Mouse (Mus musculus) hindbrain, embryonic 11.5 days (tissue): Measurements from ENCODE around the gene Vasp. TPM values are rescaled to one million over a fixed set of nuclear protein-coding genes. Genes with fewer than 3 reads are reported as not detected.
A peak's percentile ranks its signal among the peaks of the same experiment; 100 is the strongest.
"Not testable (repeated sequence)": the region's sequence is repeated elsewhere in the genome, so short reads cannot be mapped to it uniquely, and the experiment has no call there.

Experiments used
- ATAC-seq: fragments of 200-750 bp; cut with Nextera tagmentation; 2 replicates; pipeline ENCODE4 v1.8.0; 2017; ENCODE audit warnings: mild to moderate bottlenecking, moderate TSS enrichment, moderate library complexity; ENCODE audit not compliant: low FRiP score
- DNase-seq: peaks from one replicate; pipeline ENCODE4 v3.0.0-alpha.2; 2015; ENCODE audit warnings: low spot score
- H3K27ac ChIP-seq: fragments of 300-500 bp; sonication (generic); 2 replicates; pipeline ENCODE4 v1.5.1; 2014; ENCODE audit warnings: mild to moderate bottlenecking, low read depth, low read length
- H3K27me3 ChIP-seq: fragments of 300-500 bp; sonication (generic); 2 replicates; pipeline ENCODE4 v1.6.1; 2014; ENCODE audit warnings: mild to moderate bottlenecking, low read length, moderate library complexity, mixed read lengths; ENCODE audit not compliant: control insufficient read depth, insufficient read depth
- H3K36me3 ChIP-seq: fragments of 300-500 bp; sonication (generic); 2 replicates; pipeline ENCODE4 v1.6.1; 2014; ENCODE audit warnings: mild to moderate bottlenecking, low read length, moderate library complexity, mixed read lengths; ENCODE audit not compliant: control insufficient read depth, insufficient read depth
- H3K4me1 ChIP-seq: fragments of 300-500 bp; sonication (generic); replicated peaks from 2 replicates; pipeline ENCODE4 v1.6.1; 2014; ENCODE audit warnings: low read length, mixed read lengths; ENCODE audit not compliant: control insufficient read depth, insufficient read depth
- H3K4me2 ChIP-seq: fragments of 300-500 bp; sonication (generic); replicated peaks from 2 replicates; pipeline ENCODE4 v1.6.1; 2014; ENCODE audit warnings: mild to moderate bottlenecking, low read depth, low read length
- H3K4me3 ChIP-seq: fragments of 300-500 bp; sonication (generic); 2 replicates; pipeline ENCODE4 v1.5.1; 2014; ENCODE audit warnings: low read depth, low read length
- H3K9ac ChIP-seq: fragments of 300-500 bp; sonication (generic); 2 replicates; pipeline ENCODE4 v1.6.1; 2014; ENCODE audit warnings: low read depth, low read length
- H3K9me3 ChIP-seq: fragments of 300-500 bp; sonication (generic); 2 replicates; pipeline ENCODE4 v1.6.1; 2016; ENCODE audit warnings: low read length; ENCODE audit not compliant: control insufficient read depth
- WGBS: fragments of 180-500 bp; shearing (Covaris S2); extraction: QIAGEN DNeasy Blood & Tissue Kit; methylation state at CpG from one replicate; pipeline ENCODE4 v1.1.7; 2014; 5-methylcytosine and 5-hydroxymethylcytosine counted together
- polyA plus RNA-seq: library from polyadenylated mRNA; unstranded; fragments of >200 nt; fragmentation: Nextera tagmentation; extraction: Ambion mirVana; gene quantifications from 2 replicates; pipeline ENCODE4 v1.2.1, GENCODE M21; 2014

The Vasp gene
- polyA plus RNA-seq, 1 experiment from 2014 or later: 29.2 TPM

DNA sequence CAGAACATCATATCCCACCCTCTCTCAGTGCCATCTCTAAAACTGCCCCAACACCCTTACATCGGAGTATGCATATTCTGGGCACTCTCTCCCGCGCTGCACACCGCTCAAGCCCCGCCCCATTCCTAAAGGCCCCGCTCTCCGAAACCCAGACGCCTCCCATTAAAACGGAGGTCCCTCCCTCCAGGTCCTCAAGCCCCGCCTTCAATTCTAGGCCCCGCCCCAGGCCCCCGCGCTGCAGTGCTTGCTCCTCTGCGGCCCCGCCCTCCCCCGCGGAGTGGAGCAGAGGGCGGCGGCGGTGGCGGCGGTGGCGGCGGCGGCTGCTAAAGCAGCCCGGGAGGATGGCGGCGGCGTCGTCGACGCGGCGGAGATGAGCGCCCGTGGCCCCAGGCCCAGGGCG is 10.8 kb upstream of the Vasp start, which contains the start of gene Rtn2:
Rtn2 (plus strand) TSS at position 240 of the 400 bp plus-strand sequence.
- peak; percentile 92 for DNase-seq
- no peaks in the 10 kb centered on the region; the same call in none of the 2 replicates for H3K4me1 ChIP-seq
- peak within 1 kb of the TSS; percentile 95 for H3K9ac ChIP-seq
- WGBS: under 1% methylated on average over 36 of the region's 37 CpGs
- no peaks in the 10 kb centered on the region for H3K9me3 ChIP-seq
- peak within 1 kb of the TSS; percentile 83 for H3K27ac ChIP-seq
- peak within 1 kb of the TSS; percentile 81 for H3K4me3 ChIP-seq
- peaks cover 40% of the 10 kb centered on the region for H3K27me3 ChIP-seq
- peak within 1 kb of the TSS; percentile 85 for H3K4me2 ChIP-seq
- peak; percentile 85 for ATAC-seq
- peaks cover 2% of the 10 kb centered on the region; the same call in 1 of the 2 replicates for H3K36me3 ChIP-seq

DNA sequence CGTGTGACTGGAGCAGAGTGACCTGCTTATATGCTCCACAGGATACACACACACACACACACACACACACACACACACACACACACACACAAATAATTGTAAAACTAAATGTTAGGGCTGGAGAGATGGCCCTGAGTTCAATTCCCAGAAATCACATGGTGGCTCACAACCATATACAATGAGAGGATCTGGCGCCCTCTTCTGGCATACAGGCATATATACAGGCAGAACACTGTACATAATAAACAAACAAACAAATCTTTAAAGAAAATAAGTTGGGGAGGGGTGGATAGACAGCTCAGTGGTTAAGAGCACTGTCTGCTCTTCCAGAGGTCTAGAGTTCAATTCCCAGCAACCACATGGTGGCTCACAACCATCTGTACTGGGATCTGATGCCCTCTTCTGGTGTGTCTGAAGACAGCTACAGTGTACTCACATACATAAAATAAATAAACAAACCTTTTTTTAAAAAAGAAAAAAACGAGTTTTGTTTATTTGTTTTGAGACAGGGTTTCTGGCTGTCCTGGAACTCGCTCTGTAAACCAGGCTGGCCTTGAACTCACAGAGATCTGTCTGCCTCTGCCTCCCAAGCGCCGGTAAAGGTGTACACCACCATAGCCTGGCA is 10.2 kb upstream of the Vasp start:
- not testable (repeated sequence) for H3K36me3 ChIP-seq, H3K9ac ChIP-seq, ATAC-seq, H3K27ac ChIP-seq, H3K4me2 ChIP-seq, H3K9me3 ChIP-seq, H3K4me1 ChIP-seq
- Histone ChIP-seq H3K27me3 (peaks cover 40% of the 10 kb centered on the region), H3K4me3 (peak overlapping the region; percentile 81; the same call in 1 of the 2 replicates)
- WGBS: 34% methylated on average over 6 of the region's 6 CpGs
- DNase-seq: peak; percentile 51

DNA sequence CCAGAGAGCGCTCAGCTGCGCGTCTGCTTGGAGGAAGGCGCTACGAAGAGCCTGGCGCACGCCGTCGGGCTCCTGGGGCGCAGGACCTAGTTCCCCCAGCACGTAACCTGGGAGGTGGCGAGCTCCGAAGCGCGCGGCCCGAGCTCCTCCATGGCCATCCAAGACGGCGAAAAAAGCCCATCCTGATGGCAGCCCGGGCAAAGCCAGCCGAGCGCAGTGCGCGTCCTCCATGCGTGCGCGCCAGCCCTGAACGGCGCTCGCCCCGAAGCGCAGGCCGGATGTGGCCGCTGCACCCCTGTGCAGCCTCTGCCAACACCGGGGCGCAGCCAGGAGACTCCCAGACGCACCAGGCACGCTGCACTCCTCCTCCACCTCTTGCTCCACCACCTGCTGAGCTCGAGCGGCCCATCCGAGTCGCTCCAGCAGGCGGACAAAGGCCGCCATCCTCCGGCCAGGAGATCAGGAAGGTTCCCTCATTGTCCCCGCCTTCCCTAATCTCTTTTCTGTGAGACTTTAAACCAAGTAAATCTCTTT is 8.0 kb upstream of the Vasp start, which contains the start of gene Ppm1n:
Ppm1n (minus strand) TSS at position 484 of the 534 bp plus-strand sequence.
- H3K4me3 ChIP-seq: peak within 1 kb of the TSS; percentile 22
- H3K36me3 ChIP-seq: no peaks in the 10 kb centered on the region
- H3K27me3 ChIP-seq: peaks cover 40% of the 10 kb centered on the region
- no peak within 1 kb of the TSS for H3K9ac ChIP-seq
- no peaks in the 10 kb centered on the region; the same call in none of the 2 replicates for H3K4me1 ChIP-seq
- under 1% methylated on average over 46 of the region's 46 CpGs for WGBS
- no peaks in the 10 kb centered on the region for H3K9me3 ChIP-seq
- DNase-seq: peak; percentile 50
- ATAC-seq: no peak
- no peak within 1 kb of the TSS; the same call in 1 of the 2 replicates for H3K27ac ChIP-seq
- peak within 1 kb of the TSS; percentile 39 for H3K4me2 ChIP-seq

DNA sequence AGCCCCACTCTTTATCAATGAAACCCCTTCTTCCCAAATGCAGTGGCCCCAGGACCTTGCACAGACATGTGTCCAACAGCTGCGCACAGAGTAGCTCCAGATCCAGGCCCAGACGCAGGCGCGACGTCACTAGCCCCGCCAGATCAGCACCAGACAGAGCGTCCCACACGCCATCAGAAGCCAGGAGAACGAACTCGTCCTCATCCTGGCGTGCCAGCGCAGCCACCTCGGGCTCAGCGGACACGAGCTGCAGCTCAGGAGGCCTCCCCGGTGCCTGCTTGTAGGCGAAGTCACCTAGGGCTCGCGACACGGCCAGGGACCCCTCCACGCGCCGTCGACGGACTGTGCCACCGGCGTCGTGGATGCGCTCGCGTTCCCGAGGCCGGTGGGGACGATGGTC is 7.4 kb upstream of the Vasp start:
- 2% methylated on average over 34 of the region's 34 CpGs for WGBS
- Histone ChIP-seq H3K9ac (no peak overlapping the region), H3K4me2 (peak overlapping the region; percentile 39), H3K27me3 (peaks cover 40% of the 10 kb centered on the region), H3K4me3 (peak overlapping the region; percentile 22; the same call in 1 of the 2 replicates), H3K27ac (no peak overlapping the region; the same call in 1 of the 2 replicates), H3K4me1 (no peaks in the 10 kb centered on the region; the same call in none of the 2 replicates), H3K36me3 (no peaks in the 10 kb centered on the region), H3K9me3 (no peaks in the 10 kb centered on the region)
- ATAC-seq (no peak), DNase-seq (peak; percentile 24)

DNA sequence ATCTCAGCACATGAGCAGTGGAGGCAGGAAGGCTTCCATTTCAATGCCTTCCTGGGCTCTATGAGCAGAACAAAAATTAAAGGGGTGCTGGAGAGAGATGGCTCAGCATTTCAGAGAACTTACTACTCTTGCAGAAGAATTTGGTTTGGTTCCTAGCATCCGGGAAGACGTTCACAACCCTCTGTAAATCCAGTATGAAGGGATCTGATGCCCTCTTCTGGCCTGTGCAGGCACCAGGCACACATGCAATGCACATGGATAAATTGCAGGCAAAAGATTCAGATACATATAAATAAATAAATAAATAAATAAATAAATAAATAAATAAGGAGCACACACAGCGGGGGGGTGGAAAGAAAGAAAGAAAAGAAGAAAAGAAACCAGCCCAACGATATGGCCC is 4.6 kb upstream of the Vasp start:
- DNase-seq: no peak
- H3K4me1 ChIP-seq: no peaks in the 10 kb centered on the region; the same call in none of the 2 replicates
- no peak for ATAC-seq
- H3K27ac ChIP-seq: no peak overlapping the region
- no peaks in the 10 kb centered on the region for H3K9me3 ChIP-seq
- no peak overlapping the region for H3K4me3 ChIP-seq
- H3K9ac ChIP-seq: no peak overlapping the region
- H3K4me2 ChIP-seq: no peak overlapping the region
- WGBS: 45% methylated on average over 4 of the region's 4 CpGs
- no peaks in the 10 kb centered on the region for H3K36me3 ChIP-seq
- peaks cover 38% of the 10 kb centered on the region for H3K27me3 ChIP-seq

DNA sequence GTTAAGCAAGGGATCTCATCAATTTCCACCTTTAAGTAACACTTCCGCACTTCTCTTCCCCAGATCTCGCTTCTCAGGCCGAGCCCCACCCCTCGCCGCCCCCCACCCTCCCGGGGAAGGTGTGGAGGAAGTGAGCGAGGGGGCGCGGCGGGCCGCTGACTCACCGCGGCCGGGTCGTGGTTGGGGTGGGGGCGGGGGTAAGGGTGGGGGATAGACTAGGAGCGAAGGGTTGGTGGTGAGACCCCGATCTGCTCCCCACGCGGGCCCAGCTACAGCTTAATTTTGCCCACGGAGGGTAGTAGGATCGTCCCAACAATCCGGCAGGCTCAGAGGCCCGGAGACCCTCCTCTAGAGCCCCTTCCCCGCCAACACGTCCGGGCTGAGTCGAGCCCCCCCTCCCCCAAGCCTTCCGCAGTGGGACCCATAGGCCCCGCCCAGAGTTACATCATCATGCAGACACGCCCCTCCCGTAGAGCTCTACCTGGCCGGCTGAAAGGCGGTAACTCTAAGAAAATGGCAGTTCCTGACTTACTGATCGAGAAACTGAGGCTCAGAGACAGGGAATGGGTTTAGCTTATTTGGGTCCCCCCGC is 652 bp upstream of the Vasp start:
- 1% methylated on average over 33 of the region's 36 CpGs for whole genome bisulfite sequencing
- peak; percentile 75 for ATAC-seq
- H3K9me3 ChIP-seq: no peaks in the 10 kb centered on the region
- peak overlapping the region; percentile 97 for H3K4me2 ChIP-seq
- H3K4me1 ChIP-seq: peaks cover 11% of the 10 kb centered on the region
- peak overlapping the region; percentile 87 for H3K9ac ChIP-seq
- no peaks in the 10 kb centered on the region for H3K36me3 ChIP-seq
- H3K27ac ChIP-seq: peak overlapping the region; percentile 55
- peak overlapping the region; percentile 99 for H3K4me3 ChIP-seq
- peak; percentile 79 for DNase-seq
- H3K27me3 ChIP-seq: no peaks in the 10 kb centered on the region

DNA sequence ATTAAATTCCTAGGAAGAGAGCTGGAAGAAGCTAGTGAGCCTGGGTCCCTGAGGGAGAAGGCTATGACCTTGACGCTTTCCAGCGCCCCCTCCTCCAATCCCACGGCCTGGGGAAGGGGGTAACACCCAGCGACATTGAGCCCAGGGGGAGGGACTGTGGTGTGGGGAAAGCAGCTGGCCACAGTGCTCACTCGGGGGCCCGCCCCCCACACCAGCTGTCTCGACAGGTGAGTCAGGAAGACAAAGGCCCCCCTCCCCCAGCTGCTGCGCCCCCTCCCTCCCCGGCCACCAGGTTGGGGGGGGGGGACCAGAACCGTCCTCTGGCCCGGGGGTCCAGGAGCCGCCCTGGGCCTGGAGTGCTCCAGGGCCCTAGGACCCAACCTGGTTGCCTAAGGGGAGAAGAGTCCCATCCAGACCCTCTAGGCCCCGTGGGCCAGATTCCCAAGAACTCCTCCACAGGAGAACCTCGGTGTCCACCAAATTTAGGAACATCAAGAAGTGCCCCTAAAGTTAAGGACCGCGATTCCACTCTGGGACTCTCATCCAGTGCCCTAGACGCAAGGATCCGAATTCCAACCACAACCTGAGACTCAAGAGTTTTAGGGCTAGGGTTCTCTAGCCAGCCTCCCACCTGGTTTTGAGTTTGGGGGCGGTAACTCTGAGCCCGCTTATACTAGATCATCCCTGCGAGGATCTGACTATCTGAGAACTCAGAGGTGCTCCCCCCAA is 944 bp downstream of the Vasp start:
- Histone ChIP-seq H3K9ac (peak overlapping the region; percentile 87), H3K4me3 (peak overlapping the region; percentile 99), H3K4me2 (peak overlapping the region; percentile 97), H3K27me3 (no peaks in the 10 kb centered on the region), H3K9me3 (no peaks in the 10 kb centered on the region), H3K36me3 (no peaks in the 10 kb centered on the region), H3K4me1 (peaks cover 11% of the 10 kb centered on the region), H3K27ac (peak overlapping the region; percentile 30; the same call in 1 of the 2 replicates)
- ATAC-seq (no peak), DNase-seq (peak; percentile 44)
- WGBS: 0% methylated on average over 16 of the region's 21 CpGs

DNA sequence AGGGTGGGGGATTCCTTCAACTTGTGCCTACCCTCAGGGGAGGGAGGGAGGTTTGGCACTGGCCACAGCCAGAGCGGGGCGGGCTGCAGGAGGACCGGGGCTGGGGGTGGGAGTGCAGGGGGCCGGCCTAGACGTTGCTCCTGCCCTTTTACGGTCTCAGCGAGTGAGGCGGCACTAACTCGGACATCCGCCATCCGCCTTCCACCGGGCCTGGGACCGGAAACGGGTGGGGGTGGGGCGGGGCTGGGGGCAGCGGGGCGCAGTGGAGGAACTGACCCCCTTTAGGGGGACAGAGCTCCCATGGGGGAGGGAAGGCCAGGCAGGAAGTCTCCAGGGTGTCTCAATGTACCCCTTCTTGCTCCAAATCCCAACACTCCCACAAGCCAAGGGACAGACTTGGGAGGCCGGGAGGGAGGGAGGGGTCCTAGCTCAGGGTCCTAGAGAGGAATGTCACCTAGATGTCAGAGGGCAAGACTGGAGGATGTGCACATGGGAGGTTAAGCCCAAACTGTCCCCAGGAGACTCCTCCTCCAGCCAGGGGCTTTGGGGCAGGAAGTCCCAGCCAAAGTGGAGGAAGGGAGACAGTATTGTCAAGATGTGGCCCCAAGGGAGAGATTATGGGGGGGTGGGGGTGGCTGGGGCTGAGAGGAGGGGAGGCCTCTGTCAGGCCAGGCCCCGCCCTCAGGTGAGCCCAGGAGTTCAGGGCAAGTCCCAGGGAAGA is 1.7 kb downstream of the Vasp start:
- 0 out of 2 replicates have a peak, but pooled peaks have one; percentile 11 for ATAC-seq
- Histone ChIP-seq H3K9me3 (no peaks in the 10 kb centered on the region), H3K4me2 (peak overlapping the region; percentile 97), H3K27ac (peak overlapping the region; percentile 60; the same call in 1 of the 2 replicates), H3K27me3 (no peaks in the 10 kb centered on the region), H3K9ac (peak overlapping the region; percentile 87), H3K4me1 (peaks cover 11% of the 10 kb centered on the region), H3K36me3 (no peaks in the 10 kb centered on the region), H3K4me3 (peak overlapping the region; percentile 99)
- DNase-seq: peak; percentile 47
- 1% methylated on average over 19 of the region's 19 CpGs for WGBS
